ENCODE assay signal across 13 mouse cellular contexts in the genomic region with DNA sequence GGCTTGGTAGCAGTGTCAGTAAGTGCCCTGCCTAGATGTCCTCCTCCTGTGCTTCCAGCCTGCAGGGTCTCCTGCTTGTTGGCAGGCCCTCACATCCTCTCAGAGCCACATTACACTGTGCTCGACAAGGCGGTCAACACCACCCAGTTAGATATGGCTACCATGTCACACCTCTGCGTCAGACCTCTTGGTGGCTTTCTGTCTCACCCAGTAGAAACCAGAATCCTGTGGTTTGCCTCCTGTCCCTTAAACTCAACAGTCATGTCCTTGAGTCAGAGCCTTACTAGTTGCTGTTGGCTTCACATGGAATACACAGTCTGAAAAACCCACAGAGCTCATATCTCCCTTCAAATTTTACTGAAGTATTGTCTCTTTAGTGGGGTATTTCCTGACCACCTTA.
"Had no signal": no experiment of that assay in that cellular context is flagged by ENCODE, and none has a peak within 500 bp of the region (broad histone marks: within the 10 kb centered on the region; RNA-seq: fewer than 3 reads in every experiment).

No protein-coding gene starts in this region.

- DNase-seq: gastrocnemius, postnatal 14 days; gastrocnemius, postnatal 36 days; heart, adult 11 months; heart, adult 2 months; heart, postnatal 14 days; heart, postnatal 36 days; kidney, adult 11 months; kidney, adult 2 months; kidney, adult 9 months; kidney, postnatal 14 days; kidney, postnatal 36 days had no signal

- ATAC-seq: hindbrain, postnatal 0 days; intestine, embryonic 16.5 days had no signal
